Mouse (Mus musculus) left cerebral cortex, adult 18-20 months (tissue): ENCODE measurements around the gene Tph2. TPM values are rescaled to one million over a fixed set of nuclear protein-coding genes. Genes with fewer than 3 reads are reported as not detected.
A peak's percentile ranks its signal among the peaks of the same experiment; 100 is the strongest.
"Not testable (repeated sequence)": the region's sequence is repeated elsewhere in the genome, so short reads cannot be mapped to it uniquely, and the experiment has no call there.

Experiments
- DNase-seq, 2 experiments: peaks; one replicate each; pipeline ENCODE4 v3.0.0; 2021 to 2022; ENCODE audit warnings: low spot score in 2 of 2, mixed read lengths in 1 of 2
- long read RNA-seq, 2 experiments: library from polyadenylated mRNA; stranded (forward); transcript quantifications; one replicate each; pipeline ENCODE4 v2.0.0; 2021
- total RNA-seq, 2 experiments: library from RNA; stranded (reverse); gene quantifications; 2 replicates each; pipeline ENCODE4 v1.2.3; 2021

Gene Tph2
- under 1 TPM; 0.40 to 0.77 TPM for total RNA-seq
- long read RNA-seq, experiment 1: 0 reads
- long read RNA-seq, experiment 2: 0 reads

- DNase-seq: peak; percentile 39 to 49
These were observed at the start of gene Tph2 for GRCm38 (mm10) chr10:115184697-115185096. Gene Tph2 (minus strand): TSS chr10:115185022.

GRCm38 (mm10) chr10:115233798-115234197, 49.0 kb upstream of the Tph2 start:
- no peak for DNase-seq

- no peak for DNase-seq
These were observed 47.7 kb upstream of the Tph2 start for GRCm38 (mm10) chr10:115232513-115232912.

GRCm38 (mm10) chr10:115229023-115229422, 44.2 kb upstream of the Tph2 start:
- DNase-seq: no peak

GRCm38 (mm10) chr10:115226586-115226985, 41.8 kb upstream of the Tph2 start:
- no peak for DNase-seq

- no peak for DNase-seq
These were observed 39.0 kb upstream of the Tph2 start for GRCm38 (mm10) chr10:115223845-115224244.

- DNase-seq: no peak
These were observed 28.2 kb upstream of the Tph2 start for GRCm38 (mm10) chr10:115212916-115213580.

GRCm38 (mm10) chr10:115205825-115206224, 21.0 kb upstream of the Tph2 start:
- DNase-seq: no peak

- DNase-seq: no peak
These were observed 20.5 kb upstream of the Tph2 start for GRCm38 (mm10) chr10:115205284-115205683.

GRCm38 (mm10) chr10:115191214-115191613, 6.4 kb upstream of the Tph2 start:
- no peak for DNase-seq

- DNase-seq: no peak
These were observed 2.6 kb upstream of the Tph2 start for GRCm38 (mm10) chr10:115187390-115187789.

GRCm38 (mm10) chr10:115181034-115181433, 3.8 kb downstream of the Tph2 start:
- no peak for DNase-seq

- not testable (repeated sequence) for DNase-seq
These were observed 6.8 kb downstream of the Tph2 start for GRCm38 (mm10) chr10:115178019-115178418.

GRCm38 (mm10) chr10:115175591-115175991, 9.2 kb downstream of the Tph2 start:
- no peak for DNase-seq

- DNase-seq: no peak
These were observed 11.5 kb downstream of the Tph2 start for GRCm38 (mm10) chr10:115173336-115173735.

GRCm38 (mm10) chr10:115171351-115171818, 13.4 kb downstream of the Tph2 start:
- peak in 1 of 2 experiments; percentile 10 for DNase-seq

GRCm38 (mm10) chr10:115170496-115171350, 14.1 kb downstream of the Tph2 start:
- no peak for DNase-seq

- no peak for DNase-seq
These were observed 15.4 kb downstream of the Tph2 start for GRCm38 (mm10) chr10:115169410-115169809.

GRCm38 (mm10) chr10:115160289-115160688, 24.5 kb downstream of the Tph2 start:
- no peak for DNase-seq

- no peak for DNase-seq
These were observed 37.5 kb downstream of the Tph2 start for GRCm38 (mm10) chr10:115147308-115147707.

- DNase-seq: no peak
These were observed 38.4 kb downstream of the Tph2 start for GRCm38 (mm10) chr10:115146257-115146898.

GRCm38 (mm10) chr10:115144542-115144941, 40.3 kb downstream of the Tph2 start:
- DNase-seq: no peak
